Mouse (Mus musculus) CH12.LX (cell line): ENCODE results near the gene Ctnna2.

Experiments used
- CTCF ChIP-seq, 2 experiments: IDR thresholded peaks in 1 of 2; conservative IDR thresholded peaks in 1 of 2; 2 replicates each; pipeline ENCODE4 v1.5.1; 2011 to 2012; ENCODE audit warnings: low read depth in 2 of 2, low read length in 2 of 2, improper control_type of control experiment in 1 of 2, inconsistent platforms in 1 of 2, mild to moderate bottlenecking in 1 of 2, moderate library complexity in 1 of 2
- E2F4 ChIP-seq: IDR thresholded peaks from 2 replicates; pipeline ENCODE4 v1.6.1; 2011; ENCODE audit warnings: low read depth, low read length, improper control_type of control experiment; ENCODE audit not compliant: insufficient replicate concordance
- JUND ChIP-seq: conservative IDR thresholded peaks from 2 replicates; pipeline ENCODE4 v1.6.1; 2011; ENCODE audit warnings: low read depth, low read length, improper control_type of control experiment
- POLR2A ChIP-seq: IDR thresholded peaks from 2 replicates; pipeline ENCODE4 v1.6.1; 2011; ENCODE audit warnings: low read depth, mild to moderate bottlenecking, improper control_type of control experiment, low read length
- RAD21 ChIP-seq: IDR thresholded peaks from 2 replicates; pipeline ENCODE4 v1.6.1; 2011; ENCODE audit warnings: low read depth, mild to moderate bottlenecking, low read length, improper control_type of control experiment, moderate library complexity
- TCF12 ChIP-seq: IDR thresholded peaks from 2 replicates; pipeline ENCODE4 v1.6.1; 2014; ENCODE audit warnings: low read depth, mild to moderate bottlenecking, inconsistent platforms, low read length, improper control_type of control experiment
- UBTF ChIP-seq: IDR thresholded peaks from 2 replicates; pipeline ENCODE4 v1.6.1; 2012; ENCODE audit warnings: low read depth, mild to moderate bottlenecking, inconsistent platforms, low read length, improper control_type of control experiment, moderate library complexity
- ZMIZ1 ChIP-seq: IDR thresholded peaks from 2 replicates; pipeline ENCODE4 v1.6.1; 2012; ENCODE audit warnings: low read depth, mild to moderate bottlenecking, inconsistent platforms, low read length, improper control_type of control experiment

DNA sequence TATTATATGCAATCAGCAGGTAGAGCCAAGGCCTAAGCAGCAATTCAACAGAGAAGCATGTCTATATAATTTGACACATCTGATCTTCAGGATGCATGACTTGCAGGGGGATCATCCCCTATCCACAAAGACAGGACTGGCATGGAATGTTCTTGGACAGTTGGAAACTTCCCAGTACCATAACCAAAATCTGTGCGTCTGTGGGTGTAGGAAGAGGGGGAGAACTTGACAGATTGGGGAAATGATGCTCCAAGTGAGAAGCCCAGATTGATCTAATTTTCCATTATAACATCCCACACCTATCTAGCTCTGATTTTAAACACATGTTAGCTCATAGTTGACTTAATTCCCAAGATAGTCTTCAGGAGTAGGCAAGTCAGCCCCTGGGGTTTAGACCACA, 968.5 kb downstream of the Ctnna2 start:
- no peak for TF ChIP-seq CTCF (conservative IDR thresholded peaks at IDR 0.05 in 1 of 2, IDR thresholded peaks at IDR 0.05 in 1 of 2; ENCODE audit: low read depth in 2 of 2, low read length in 2 of 2)
- no peak for TF ChIP-seq TCF12
- no peak for TF ChIP-seq ZMIZ1
- TF ChIP-seq RAD21 = no peak
- no peak for TF ChIP-seq UBTF
- TF ChIP-seq POLR2A = no peak
- TF ChIP-seq E2F4 = no peak
- no peak for TF ChIP-seq JUND
